Mouse (Mus musculus): Measurements from ENCODE around the gene Pgm2l1.

GRCm38 (mm10) chr7:100305894-100306293 is 78.7 kb downstream of the Pgm2l1 start:
- TF ChIP-seq CTCF (IDR thresholded peaks at IDR 0.05; ENCODE audit: control insufficient read depth, insufficient read depth, low read length) (no peak), POLR2A (IDR thresholded peaks at IDR 0.05; ENCODE audit: borderline replicate concordance, control insufficient read depth, low read depth, low read length) (no peak)
